Mouse (Mus musculus) spleen, adult 12 weeks (tissue): ENCODE measurements around the gene Utp14b.

Experiments
- DNase-seq: peaks from one replicate; pipeline ENCODE4 v3.0.0; 2022; ENCODE audit warnings: low spot score

Utp14b gene

GRCm38 (mm10) chr1:78657671-78658440 is at the start of gene Utp14b, which contains the start of gene Acsl3:
Gene Utp14b, plus strand, starts transcription at chr1:78658038.
Gene Acsl3, plus strand, starts transcription at chr1:78657825.
- peak; percentile 88 for DNase-seq

- no peak for DNase-seq
Measured at GRCm38 (mm10) chr1:78609134-78609907, 48.5 kb upstream of the Utp14b start.

- DNase-seq = no peak
Measured at GRCm38 (mm10) chr1:78611039-78611438, 46.8 kb upstream of the Utp14b start.

- no peak for DNase-seq
Measured at GRCm38 (mm10) chr1:78612959-78613358, 44.9 kb upstream of the Utp14b start.

GRCm38 (mm10) chr1:78624352-78624751 is 33.5 kb upstream of the Utp14b start:
- no peak for DNase-seq

GRCm38 (mm10) chr1:78634486-78634885 is 23.4 kb upstream of the Utp14b start:
- no peak for DNase-seq

- no peak for DNase-seq
Measured at GRCm38 (mm10) chr1:78640871-78641270, 17.0 kb upstream of the Utp14b start.

- DNase-seq = no peak
Measured at GRCm38 (mm10) chr1:78641791-78642190, 16.0 kb upstream of the Utp14b start.

GRCm38 (mm10) chr1:78642197-78642596 is 15.6 kb upstream of the Utp14b start:
- DNase-seq = no peak

- DNase-seq = no peak
Measured at GRCm38 (mm10) chr1:78647317-78647885, 10.4 kb upstream of the Utp14b start.

GRCm38 (mm10) chr1:78649269-78650061 is 8.4 kb upstream of the Utp14b start:
- DNase-seq = no peak

- DNase-seq = no peak
Measured at GRCm38 (mm10) chr1:78656472-78656871, 1.4 kb upstream of the Utp14b start.

GRCm38 (mm10) chr1:78657021-78657629 is 713 bp upstream of the Utp14b start:
- no peak for DNase-seq

- DNase-seq = no peak
Measured at GRCm38 (mm10) chr1:78658441-78659269, 817 bp downstream of the Utp14b start.

- DNase-seq = no peak
Measured at GRCm38 (mm10) chr1:78659270-78659823, 1.5 kb downstream of the Utp14b start.

- no peak for DNase-seq
Measured at GRCm38 (mm10) chr1:78664326-78664725, 6.5 kb downstream of the Utp14b start.

- no peak for DNase-seq
Measured at GRCm38 (mm10) chr1:78665954-78666499, 8.2 kb downstream of the Utp14b start.

GRCm38 (mm10) chr1:78666585-78666984 is 8.7 kb downstream of the Utp14b start:
- DNase-seq = no peak

- DNase-seq = no peak
Measured at GRCm38 (mm10) chr1:78682291-78682690, 24.5 kb downstream of the Utp14b start.

GRCm38 (mm10) chr1:78684128-78684527 is 26.3 kb downstream of the Utp14b start:
- no peak for DNase-seq
